Mouse (Mus musculus): ENCODE measurements around the gene Spsb3. TPM values are rescaled to one million over a fixed set of nuclear protein-coding genes. Genes with fewer than 3 reads are reported as not detected.

The Spsb3 gene
- polyA plus RNA-seq, 1 experiment from 2014 or later, result 34.8 TPM

GRCm38 (mm10) chr17:24900014-24900413 lies 13.6 kb downstream of the Spsb3 start:
- Histone ChIP-seq H3K4me1 (ENCODE audit: control insufficient read depth, insufficient read depth, low read length) (peaks cover 6% of the 10 kb centered on the region), H3K27me3 (ENCODE audit: control insufficient read depth, insufficient read depth, low read length) (no peaks in the 10 kb centered on the region), H3K36me3 (replicated peaks; ENCODE audit: control insufficient read depth, insufficient read depth, low read depth, low read length) (peaks cover 36% of the 10 kb centered on the region), H3K9me3 (replicated peaks; ENCODE audit: control insufficient read depth, low read length) (no peaks in the 10 kb centered on the region), H3K9ac (replicated peaks; ENCODE audit: low read length) (no peak overlapping the region), H3K4me2 (ENCODE audit: low read depth, low read length) (no peak overlapping the region), H3K4me3 (ENCODE audit: low read depth, low read length) (no peak overlapping the region), H3K27ac (replicated peaks; ENCODE audit: low read depth, low read length) (no peak overlapping the region)
- DNase-seq (ENCODE audit: low spot score), result no peak
- no peak for ATAC-seq (replicated peaks; ENCODE audit: insufficient number of reproducible peaks, low FRiP score, low TSS enrichment, low read depth)
- WGBS, result 95% methylated on average over 6 of the region's 6 CpGs

- H3K27ac ChIP-seq (replicated peaks; ENCODE audit: low read depth, low read length), result no peak overlapping the region
- no peak overlapping the region for H3K4me2 ChIP-seq (ENCODE audit: low read depth, low read length)
- no peaks in the 10 kb centered on the region for H3K9me3 ChIP-seq (replicated peaks; ENCODE audit: control insufficient read depth, low read length)
- peaks cover 36% of the 10 kb centered on the region for H3K36me3 ChIP-seq (replicated peaks; ENCODE audit: control insufficient read depth, insufficient read depth, low read depth, low read length)
- ATAC-seq (replicated peaks; ENCODE audit: insufficient number of reproducible peaks, low FRiP score, low TSS enrichment, low read depth) (no peak), DNase-seq (ENCODE audit: low spot score) (no peak)
- H3K9ac ChIP-seq (replicated peaks; ENCODE audit: low read length), result no peak overlapping the region
- H3K4me3 ChIP-seq (ENCODE audit: low read depth, low read length), result no peak overlapping the region
- WGBS, result 91% methylated on average over 5 of the region's 5 CpGs
- H3K4me1 ChIP-seq (ENCODE audit: control insufficient read depth, insufficient read depth, low read length), result peaks cover 2% of the 10 kb centered on the region; the same call in 1 of the 2 replicates
- no peaks in the 10 kb centered on the region for H3K27me3 ChIP-seq (ENCODE audit: control insufficient read depth, insufficient read depth, low read length)
Measured at GRCm38 (mm10) chr17:24902124-24902523, 15.7 kb downstream of the Spsb3 start.

GRCm38 (mm10) chr17:24902671-24903474 lies 16.4 kb downstream of the Spsb3 start:
- ATAC-seq (replicated peaks; ENCODE audit: insufficient number of reproducible peaks, low FRiP score, low TSS enrichment, low read depth), result no peak
- DNase-seq (ENCODE audit: low spot score), result peak; percentile 12
- Histone ChIP-seq H3K4me2 (ENCODE audit: low read depth, low read length) (no peak overlapping the region), H3K27me3 (ENCODE audit: control insufficient read depth, insufficient read depth, low read length) (no peaks in the 10 kb centered on the region), H3K4me3 (ENCODE audit: low read depth, low read length) (no peak overlapping the region), H3K9me3 (replicated peaks; ENCODE audit: control insufficient read depth, low read length) (no peaks in the 10 kb centered on the region), H3K9ac (replicated peaks; ENCODE audit: low read length) (no peak overlapping the region), H3K27ac (replicated peaks; ENCODE audit: low read depth, low read length) (no peak overlapping the region), H3K4me1 (ENCODE audit: control insufficient read depth, insufficient read depth, low read length) (no peaks in the 10 kb centered on the region), H3K36me3 (replicated peaks; ENCODE audit: control insufficient read depth, insufficient read depth, low read depth, low read length) (peaks cover 34% of the 10 kb centered on the region)
- 69% methylated on average over 9 of the region's 9 CpGs for WGBS

GRCm38 (mm10) chr17:24903767-24904166 lies 17.3 kb downstream of the Spsb3 start:
- Histone ChIP-seq H3K27ac (replicated peaks; ENCODE audit: low read depth, low read length) (no peak overlapping the region), H3K4me1 (ENCODE audit: control insufficient read depth, insufficient read depth, low read length) (no peaks in the 10 kb centered on the region), H3K4me3 (ENCODE audit: low read depth, low read length) (no peak overlapping the region), H3K9ac (replicated peaks; ENCODE audit: low read length) (no peak overlapping the region), H3K27me3 (ENCODE audit: control insufficient read depth, insufficient read depth, low read length) (no peaks in the 10 kb centered on the region), H3K36me3 (replicated peaks; ENCODE audit: control insufficient read depth, insufficient read depth, low read depth, low read length) (peaks cover 30% of the 10 kb centered on the region), H3K9me3 (replicated peaks; ENCODE audit: control insufficient read depth, low read length) (no peaks in the 10 kb centered on the region), H3K4me2 (ENCODE audit: low read depth, low read length) (no peak overlapping the region)
- 93% methylated on average over 9 of the region's 9 CpGs for WGBS
- no peak for DNase-seq (ENCODE audit: low spot score)
- no peak for ATAC-seq (replicated peaks; ENCODE audit: insufficient number of reproducible peaks, low FRiP score, low TSS enrichment, low read depth)

GRCm38 (mm10) chr17:24907591-24907990 lies 21.1 kb downstream of the Spsb3 start:
- H3K9ac ChIP-seq (replicated peaks; ENCODE audit: low read length), result no peak overlapping the region

GRCm38 (mm10) chr17:24913984-24914383 lies 27.5 kb downstream of the Spsb3 start:
- ATAC-seq (replicated peaks; ENCODE audit: insufficient number of reproducible peaks, low FRiP score, low TSS enrichment, low read depth), result no peak
- no peak overlapping the region for H3K27ac ChIP-seq (replicated peaks; ENCODE audit: low read depth, low read length)
- H3K4me2 ChIP-seq (ENCODE audit: low read depth, low read length), result no peak overlapping the region
- no peaks in the 10 kb centered on the region for H3K27me3 ChIP-seq (ENCODE audit: control insufficient read depth, insufficient read depth, low read length)
- DNase-seq (ENCODE audit: low spot score), result no peak
- H3K9ac ChIP-seq (replicated peaks; ENCODE audit: low read length), result no peak overlapping the region
- no peaks in the 10 kb centered on the region for H3K4me1 ChIP-seq (ENCODE audit: control insufficient read depth, insufficient read depth, low read length)
- no peak overlapping the region for H3K4me3 ChIP-seq (ENCODE audit: low read depth, low read length)
- H3K36me3 ChIP-seq (replicated peaks; ENCODE audit: control insufficient read depth, insufficient read depth, low read depth, low read length), result peaks cover 9% of the 10 kb centered on the region
- H3K9me3 ChIP-seq (replicated peaks; ENCODE audit: control insufficient read depth, low read length), result no peaks in the 10 kb centered on the region

More at GRCm38 (mm10) chr17:24907591-24907990, 21.1 kb downstream of the Spsb3 start:
- Histone ChIP-seq H3K27ac (replicated peaks; ENCODE audit: low read depth, low read length) (no peak overlapping the region), H3K27me3 (ENCODE audit: control insufficient read depth, insufficient read depth, low read length) (no peaks in the 10 kb centered on the region), H3K9me3 (replicated peaks; ENCODE audit: control insufficient read depth, low read length) (no peaks in the 10 kb centered on the region), H3K36me3 (replicated peaks; ENCODE audit: control insufficient read depth, insufficient read depth, low read depth, low read length) (peaks cover 11% of the 10 kb centered on the region), H3K4me1 (ENCODE audit: control insufficient read depth, insufficient read depth, low read length) (no peaks in the 10 kb centered on the region), H3K4me3 (ENCODE audit: low read depth, low read length) (no peak overlapping the region), H3K4me2 (ENCODE audit: low read depth, low read length) (no peak overlapping the region)
- DNase-seq (ENCODE audit: low spot score) (no peak), ATAC-seq (replicated peaks; ENCODE audit: insufficient number of reproducible peaks, low FRiP score, low TSS enrichment, low read depth) (no peak)
- 95% methylated on average over 2 of the region's 2 CpGs for WGBS

GRCm38 (mm10) chr17:24923246-24923645 lies 36.8 kb downstream of the Spsb3 start:
- Histone ChIP-seq H3K9me3 (replicated peaks; ENCODE audit: control insufficient read depth, low read length) (no peaks in the 10 kb centered on the region), H3K27me3 (ENCODE audit: control insufficient read depth, insufficient read depth, low read length) (no peaks in the 10 kb centered on the region), H3K4me3 (ENCODE audit: low read depth, low read length) (no peak overlapping the region), H3K4me1 (ENCODE audit: control insufficient read depth, insufficient read depth, low read length) (no peaks in the 10 kb centered on the region), H3K27ac (replicated peaks; ENCODE audit: low read depth, low read length) (no peak overlapping the region), H3K36me3 (replicated peaks; ENCODE audit: control insufficient read depth, insufficient read depth, low read depth, low read length) (peaks cover 7% of the 10 kb centered on the region), H3K9ac (replicated peaks; ENCODE audit: low read length) (no peak overlapping the region), H3K4me2 (ENCODE audit: low read depth, low read length) (no peak overlapping the region)
- DNase-seq (ENCODE audit: low spot score) (no peak), ATAC-seq (replicated peaks; ENCODE audit: insufficient number of reproducible peaks, low FRiP score, low TSS enrichment, low read depth) (no peak)
- WGBS, result 85% methylated on average over 1 of the region's 1 CpGs

GRCm38 (mm10) chr17:24929506-24929905 lies 43.1 kb downstream of the Spsb3 start:
- H3K9ac ChIP-seq (replicated peaks; ENCODE audit: low read length), result no peak overlapping the region
- no peak for DNase-seq (ENCODE audit: low spot score)
- WGBS, result 83% methylated on average over 1 of the region's 1 CpGs
- no peaks in the 10 kb centered on the region for H3K9me3 ChIP-seq (replicated peaks; ENCODE audit: control insufficient read depth, low read length)
- H3K4me2 ChIP-seq (ENCODE audit: low read depth, low read length), result no peak overlapping the region
- H3K27me3 ChIP-seq (ENCODE audit: control insufficient read depth, insufficient read depth, low read length), result no peaks in the 10 kb centered on the region
- H3K36me3 ChIP-seq (replicated peaks; ENCODE audit: control insufficient read depth, insufficient read depth, low read depth, low read length), result peaks cover 2% of the 10 kb centered on the region; the same call in 1 of the 2 replicates
- no peak overlapping the region for H3K27ac ChIP-seq (replicated peaks; ENCODE audit: low read depth, low read length)
- ATAC-seq (replicated peaks; ENCODE audit: insufficient number of reproducible peaks, low FRiP score, low TSS enrichment, low read depth), result no peak
- H3K4me3 ChIP-seq (ENCODE audit: low read depth, low read length), result no peak overlapping the region
- no peaks in the 10 kb centered on the region for H3K4me1 ChIP-seq (ENCODE audit: control insufficient read depth, insufficient read depth, low read length)
